ENCODE assay signal across 12 mouse cellular contexts in the genomic region with DNA sequence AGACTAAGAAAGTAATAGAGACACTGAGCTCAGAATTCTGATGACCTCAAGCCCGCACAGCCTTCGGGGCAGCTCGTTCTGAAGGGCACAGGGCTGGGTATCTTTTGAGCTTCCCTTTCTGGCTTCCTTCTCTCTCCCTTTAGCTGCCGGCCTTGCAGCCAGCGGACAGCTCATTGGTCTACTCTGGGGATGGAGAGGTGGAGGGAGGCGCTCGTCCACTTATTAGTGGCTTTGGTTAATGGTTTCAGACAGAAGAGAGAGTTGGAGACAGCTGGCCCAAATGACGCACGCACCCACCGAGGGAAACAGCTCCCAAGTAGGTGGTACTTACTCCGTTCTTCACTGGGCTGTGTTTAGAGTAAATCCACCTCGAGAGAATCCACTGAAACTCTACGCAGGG.
DNase-seq lines count a peak whose midpoint lies in the region; ATAC-seq and TF ChIP-seq lines count a peak whose summit lies in the region.
"Had no signal": no experiment of that assay in that cellular context is flagged by ENCODE, and none has a peak within 500 bp of the region (broad histone marks: within the 10 kb centered on the region; RNA-seq: fewer than 3 reads in every experiment).

No protein-coding gene starts in this region.

- no peak for ATAC-seq in cerebellum, adult (ENCODE audit: insufficient number of reproducible peaks, low FRiP score, low TSS enrichment)
- peak; percentile 48 for ATAC-seq in forebrain, embryonic 16.5 days
- peak; percentile 70 for ATAC-seq in midbrain, embryonic 13.5 days
- no peak for ATAC-seq in stomach, postnatal 0 days (ENCODE audit: low FRiP score, low TSS enrichment)

- DNase-seq in cerebellum, postnatal 14 days: peak; percentile 30 to 31
- peak; percentile 27 for DNase-seq in embryo, embryonic 11 days
- no peak for DNase-seq in stomach, postnatal 0 days (ENCODE audit: low spot score)
- DNase-seq in spleen, postnatal 4 days (ENCODE audit: low spot score in 2 of 2): no peak
- no peak for DNase-seq in layer of hippocampus, postnatal 36 days
- DNase-seq: layer of hippocampus, adult 9-11 months had no signal

- peaks cover 12% of the 10 kb centered on the region; the same call in 1 of the 2 replicates for H3K4me1 ChIP-seq in forebrain, embryonic 16.5 days (replicated peaks; ENCODE audit: control insufficient read depth, insufficient read depth, low read length)
- peaks cover 15% of the 10 kb centered on the region for H3K4me1 ChIP-seq in midbrain, embryonic 13.5 days (replicated peaks)
- H3K4me1 ChIP-seq in stomach, postnatal 0 days (replicated peaks; ENCODE audit: control insufficient read depth, insufficient read depth): no peaks in the 10 kb centered on the region
- H3K4me1 ChIP-seq: megakaryocyte, embryonic 14.5 days had no signal

- no peak overlapping the region for H3K9ac ChIP-seq in forebrain, embryonic 16.5 days (replicated peaks; ENCODE audit: low read depth, low read length)
- peak overlapping the region; percentile 41; the same call in 1 of the 2 replicates for H3K9ac ChIP-seq in midbrain, embryonic 13.5 days (replicated peaks)
- H3K9ac ChIP-seq in stomach, postnatal 0 days (ENCODE audit: low read length): no peak overlapping the region
- H3K9ac ChIP-seq: liver, embryonic 14.5 days had no signal

- WGBS in forebrain, embryonic 16.5 days: 5% methylated on average over 13 of the region's 13 CpGs
- WGBS in midbrain, embryonic 13.5 days: 19% methylated on average over 13 of the region's 13 CpGs
- WGBS in stomach, postnatal 0 days: 52% methylated on average over 13 of the region's 13 CpGs

- H3K36me3 ChIP-seq in forebrain, embryonic 16.5 days (ENCODE audit: control insufficient read depth, insufficient read depth): no peaks in the 10 kb centered on the region
- no peaks in the 10 kb centered on the region for H3K36me3 ChIP-seq in midbrain, embryonic 13.5 days
- H3K36me3 ChIP-seq in stomach, postnatal 0 days (ENCODE audit: control insufficient read depth, insufficient read depth, low read length): no peaks in the 10 kb centered on the region

- H3K4me3 ChIP-seq in forebrain, embryonic 16.5 days (replicated peaks; ENCODE audit: low read length): no peak overlapping the region
- peak overlapping the region; percentile 18; the same call in 1 of the 2 replicates for H3K4me3 ChIP-seq in midbrain, embryonic 13.5 days (replicated peaks)
- no peak overlapping the region for H3K4me3 ChIP-seq in stomach, postnatal 0 days (ENCODE audit: low read depth, low read length)
- H3K4me3 ChIP-seq: megakaryocyte, embryonic 14.5 days had no signal

- H3K4me2 ChIP-seq in forebrain, embryonic 16.5 days (ENCODE audit: low read length): peak overlapping the region; percentile 4; the same call in 1 of the 2 replicates
- peak overlapping the region; percentile 45 for H3K4me2 ChIP-seq in midbrain, embryonic 13.5 days (replicated peaks)
- no peak overlapping the region for H3K4me2 ChIP-seq in stomach, postnatal 0 days (replicated peaks; ENCODE audit: low read depth)

- H3K9me3 ChIP-seq in forebrain, embryonic 16.5 days (ENCODE audit: control insufficient read depth, low read length): no peaks in the 10 kb centered on the region
- H3K9me3 ChIP-seq in midbrain, embryonic 13.5 days: no peaks in the 10 kb centered on the region
- no peaks in the 10 kb centered on the region for H3K9me3 ChIP-seq in stomach, postnatal 0 days (ENCODE audit: control insufficient read depth, low read length)
- H3K9me3 ChIP-seq: G1E had no signal

- H3K27me3 ChIP-seq in forebrain, embryonic 16.5 days (replicated peaks; ENCODE audit: control insufficient read depth, insufficient read depth, low read length): peaks cover 4% of the 10 kb centered on the region; the same call in 1 of the 2 replicates
- H3K27me3 ChIP-seq in midbrain, embryonic 13.5 days: 0 out of 2 replicates have a peak, but pooled peaks cover 3% of the 10 kb centered on the region
- H3K27me3 ChIP-seq in stomach, postnatal 0 days (ENCODE audit: control insufficient read depth, insufficient read depth, low read length): no peaks in the 10 kb centered on the region
- H3K27me3 ChIP-seq: megakaryocyte, embryonic 14.5 days had no signal

- no peak for TF ChIP-seq EP300 in stomach, postnatal 0 days (optimal IDR thresholded peaks at IDR 0.05)

- TF ChIP-seq CTCF in stomach, postnatal 0 days (IDR thresholded peaks at IDR 0.05; ENCODE audit: low read depth): no peak

- H3K27ac ChIP-seq in forebrain, embryonic 16.5 days (ENCODE audit: low read length): no peak overlapping the region
- H3K27ac ChIP-seq in midbrain, embryonic 13.5 days: no peak overlapping the region
- no peak overlapping the region for H3K27ac ChIP-seq in stomach, postnatal 0 days (replicated peaks)
- H3K27ac ChIP-seq: liver, embryonic 14.5 days had no signal

Comparison
In these comparisons a context has a peak if more than half of its experiments do, and no peak if none do; other contexts are left out.
1. DNase-seq: peak in cerebellum, postnatal 14 days (2 of 2) and embryo, embryonic 11 days (single experiment); none in stomach, postnatal 0 days (single experiment), spleen, postnatal 4 days (0 of 2) and layer of hippocampus, postnatal 36 days (0 of 2).
2. ATAC-seq: peak in forebrain, embryonic 16.5 days (single experiment) and midbrain, embryonic 13.5 days (single experiment); none in cerebellum, adult (single experiment) and stomach, postnatal 0 days (single experiment).